Mouse (Mus musculus) megakaryocyte, embryonic 14.5 days (primary cell): ENCODE measurements around the gene Celf2. TPM values are rescaled to one million over a fixed set of nuclear protein-coding genes. Genes with fewer than 3 reads are reported as not detected.

Experiments
- H3K27me3 ChIP-seq: replicated peaks from 2 replicates; pipeline ENCODE3; 2012; ENCODE audit warnings: inconsistent platforms
- H3K36me3 ChIP-seq: replicated peaks from 2 replicates; pipeline ENCODE3; 2012; ENCODE audit warnings: low read length, inconsistent platforms, mixed read lengths
- H3K4me1 ChIP-seq: 2 replicates; pipeline ENCODE4 v1.6.1; 2012; ENCODE audit warnings: inconsistent platforms
- H3K4me3 ChIP-seq: replicated peaks from 2 replicates; pipeline ENCODE3; 2012; ENCODE audit warnings: moderate library complexity, mild to moderate bottlenecking, inconsistent platforms
- H3K9me3 ChIP-seq: 2 replicates; pipeline ENCODE4 v1.6.1; 2012; ENCODE audit warnings: inconsistent platforms
- FLI1 ChIP-seq: IDR thresholded peaks from 2 replicates; pipeline ENCODE4 v1.6.1; 2012; ENCODE audit warnings: low read length, inconsistent platforms, mixed read lengths
- GATA1 ChIP-seq: IDR thresholded peaks from 3 replicates; pipeline ENCODE4 v1.6.1; 2012; ENCODE audit warnings: mixed read lengths, low read length, inconsistent platforms, borderline replicate concordance
- polyA plus RNA-seq: library from polyadenylated mRNA; stranded (reverse); fragments of >175 nt; gene quantifications from 2 replicates; pipeline ENCODE4 v1.2.3, GENCODE M21; 2012; ENCODE audit warnings: low replicate concordance; ENCODE audit not compliant: insufficient read depth

Gene Celf2
- polyA plus RNA-seq, 1 experiment: 4.8 TPM

DNA sequence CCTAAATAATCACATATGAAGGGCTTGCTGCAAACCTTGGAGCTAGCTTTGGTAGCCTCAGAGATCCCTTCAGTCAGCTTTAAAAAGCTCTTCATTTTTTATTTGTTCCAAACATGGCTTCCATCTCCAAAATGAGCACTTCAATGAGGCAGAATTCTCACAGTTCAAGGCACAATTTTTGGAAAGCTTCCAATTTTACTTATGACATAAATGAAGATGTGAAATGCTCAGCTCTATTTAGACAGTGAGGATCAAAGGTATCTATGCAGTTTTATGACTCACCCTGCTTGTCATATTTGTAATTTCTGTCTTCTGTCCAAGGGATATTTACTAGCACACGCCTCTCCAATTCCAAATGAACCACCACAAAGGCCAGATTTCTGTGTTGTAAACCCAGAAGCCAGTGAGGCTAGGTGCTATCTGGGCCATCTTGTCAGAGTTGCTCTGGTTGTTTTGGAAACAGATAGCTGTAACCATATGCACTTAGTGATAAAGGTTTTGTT is 940.3 kb downstream of the Celf2 start:
- peaks cover 38% of the 10 kb centered on the region for H3K4me1 ChIP-seq
- no peaks in the 10 kb centered on the region for H3K27me3 ChIP-seq
- no peak overlapping the region for H3K4me3 ChIP-seq
- H3K36me3 ChIP-seq: peaks cover 85% of the 10 kb centered on the region
- H3K9me3 ChIP-seq: no peaks in the 10 kb centered on the region
- TF ChIP-seq GATA1 (no peak), FLI1 (no peak)

DNA sequence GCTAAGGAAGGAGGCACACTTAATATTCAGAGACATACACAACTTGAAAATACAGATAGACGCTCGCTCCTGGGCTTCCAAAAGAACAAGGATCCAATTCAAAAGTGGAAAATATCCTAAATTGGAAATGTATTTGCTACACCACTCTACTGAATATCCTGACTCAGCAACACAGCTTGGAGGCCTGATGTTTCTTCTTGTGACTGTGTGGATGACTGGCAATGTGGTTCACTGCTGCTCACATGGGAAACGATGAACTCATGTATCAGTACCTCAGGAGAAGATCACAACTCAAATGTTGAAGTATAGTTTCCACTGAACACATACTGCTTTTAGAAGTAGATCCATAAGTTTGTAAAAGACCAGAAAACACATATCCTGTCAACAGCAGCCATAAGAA is 944.2 kb downstream of the Celf2 start:
- peaks cover 71% of the 10 kb centered on the region for H3K36me3 ChIP-seq
- H3K4me1 ChIP-seq: peaks cover 61% of the 10 kb centered on the region
- no peaks in the 10 kb centered on the region for H3K9me3 ChIP-seq
- TF ChIP-seq GATA1: no peak
- TF ChIP-seq FLI1: no peak
- no peak overlapping the region for H3K4me3 ChIP-seq
- no peaks in the 10 kb centered on the region for H3K27me3 ChIP-seq

- TF ChIP-seq GATA1 (no peak), FLI1 (no peak)
- Histone ChIP-seq H3K4me3 (no peak overlapping the region), H3K9me3 (no peaks in the 10 kb centered on the region), H3K36me3 (peaks cover 66% of the 10 kb centered on the region), H3K27me3 (no peaks in the 10 kb centered on the region), H3K4me1 (peaks cover 62% of the 10 kb centered on the region)
These were observed 948.0 kb downstream of the Celf2 start for GRCm38 (mm10) chr2:6561337-6561736.

- Histone ChIP-seq H3K4me1 (peaks cover 60% of the 10 kb centered on the region), H3K4me3 (peak overlapping the region; percentile 48), H3K9me3 (no peaks in the 10 kb centered on the region), H3K27me3 (no peaks in the 10 kb centered on the region), H3K36me3 (peaks cover 66% of the 10 kb centered on the region)
- TF ChIP-seq GATA1 (no peak), FLI1 (no peak)
These were observed 948.6 kb downstream of the Celf2 start for GRCm38 (mm10) chr2:6560802-6561201.

DNA sequence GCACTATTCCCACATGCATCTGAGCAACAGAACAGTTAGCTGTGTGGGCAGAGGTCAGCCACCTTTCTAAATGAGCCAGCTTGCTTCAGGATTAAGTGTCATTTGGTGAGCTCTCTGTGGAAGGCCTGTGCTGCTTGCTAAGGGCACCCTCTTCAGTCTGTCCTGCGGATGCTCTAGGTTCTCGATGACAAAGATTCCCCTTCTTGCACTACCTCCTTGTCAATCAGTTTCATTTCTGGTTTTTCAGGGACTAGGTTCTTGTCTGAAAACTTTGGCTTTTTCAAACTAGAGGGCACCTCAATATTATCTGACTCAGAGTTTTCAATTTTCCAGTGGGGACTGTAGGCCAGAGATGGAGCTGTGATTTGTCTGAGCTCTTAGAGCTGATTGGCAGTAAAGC is 949.8 kb downstream of the Celf2 start:
- no peak for TF ChIP-seq GATA1
- TF ChIP-seq FLI1: no peak
- Histone ChIP-seq H3K4me3 (no peak overlapping the region), H3K36me3 (peaks cover 73% of the 10 kb centered on the region), H3K27me3 (no peaks in the 10 kb centered on the region), H3K9me3 (no peaks in the 10 kb centered on the region), H3K4me1 (peaks cover 64% of the 10 kb centered on the region)

- H3K4me1 ChIP-seq: peaks cover 62% of the 10 kb centered on the region
- H3K27me3 ChIP-seq: no peaks in the 10 kb centered on the region
- H3K9me3 ChIP-seq: no peaks in the 10 kb centered on the region
- TF ChIP-seq FLI1 (no peak), GATA1 (no peak)
- peaks cover 83% of the 10 kb centered on the region for H3K36me3 ChIP-seq
- H3K4me3 ChIP-seq: peak overlapping the region; percentile 33
These were observed 950.8 kb downstream of the Celf2 start for GRCm38 (mm10) chr2:6558303-6559254.

- no peaks in the 10 kb centered on the region for H3K27me3 ChIP-seq
- H3K36me3 ChIP-seq: peaks cover 87% of the 10 kb centered on the region
- H3K4me1 ChIP-seq: peaks cover 53% of the 10 kb centered on the region
- TF ChIP-seq FLI1 (no peak), GATA1 (no peak)
- H3K4me3 ChIP-seq: no peak overlapping the region
- H3K9me3 ChIP-seq: no peaks in the 10 kb centered on the region
These were observed 951.6 kb downstream of the Celf2 start for GRCm38 (mm10) chr2:6557749-6558148.

DNA sequence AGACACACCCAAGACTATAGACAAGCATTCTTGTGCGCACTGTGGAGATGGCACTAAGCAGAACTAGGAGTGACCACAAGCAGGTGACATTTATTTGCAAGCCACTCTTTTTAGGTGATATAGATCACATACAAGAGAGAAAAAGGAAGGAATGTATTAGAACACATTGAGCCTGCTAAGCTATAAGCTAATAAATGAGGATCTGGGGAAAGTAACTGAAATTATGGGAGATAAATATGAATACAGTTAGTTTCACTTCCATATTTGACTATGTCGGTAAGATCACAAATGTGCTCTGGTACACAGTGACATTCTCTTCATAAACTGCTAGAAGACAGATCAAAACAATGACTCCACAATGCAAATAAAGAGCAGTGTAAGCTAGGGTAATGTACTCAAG is 952.5 kb downstream of the Celf2 start:
- Histone ChIP-seq H3K4me3 (no peak overlapping the region), H3K27me3 (no peaks in the 10 kb centered on the region), H3K9me3 (no peaks in the 10 kb centered on the region), H3K36me3 (peaks cover 87% of the 10 kb centered on the region), H3K4me1 (peaks cover 45% of the 10 kb centered on the region)
- TF ChIP-seq FLI1 (no peak), GATA1 (no peak)

DNA sequence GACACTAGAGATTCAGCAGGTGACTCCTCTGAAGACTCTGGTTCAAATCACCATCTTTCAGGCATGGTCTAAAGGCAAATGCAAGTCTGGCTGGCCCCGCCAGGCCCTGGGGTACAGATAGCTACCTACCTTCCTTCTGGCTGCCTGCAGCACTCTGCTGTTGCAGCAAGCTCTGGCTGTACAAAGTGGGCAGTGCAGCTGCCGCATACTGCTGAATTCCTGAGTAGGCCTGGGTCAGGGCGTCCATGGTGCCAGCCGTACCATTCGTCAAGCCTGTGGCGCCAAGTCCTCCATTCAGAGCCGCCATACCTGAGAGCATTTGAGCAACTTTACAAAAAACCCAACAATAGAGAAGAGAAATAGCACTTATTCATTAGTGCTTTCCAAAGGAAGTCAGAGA is 955.7 kb downstream of the Celf2 start:
- Histone ChIP-seq H3K27me3 (no peaks in the 10 kb centered on the region), H3K36me3 (peaks cover 98% of the 10 kb centered on the region), H3K4me3 (no peak overlapping the region), H3K4me1 (peaks cover 33% of the 10 kb centered on the region), H3K9me3 (no peaks in the 10 kb centered on the region)
- TF ChIP-seq FLI1 (no peak), GATA1 (no peak)

- H3K4me1 ChIP-seq: peaks cover 24% of the 10 kb centered on the region
- H3K9me3 ChIP-seq: no peaks in the 10 kb centered on the region
- H3K27me3 ChIP-seq: no peaks in the 10 kb centered on the region
- peaks cover 87% of the 10 kb centered on the region for H3K36me3 ChIP-seq
- H3K4me3 ChIP-seq: no peak overlapping the region
- TF ChIP-seq FLI1: no peak
- no peak for TF ChIP-seq GATA1
These were observed 960.1 kb downstream of the Celf2 start for GRCm38 (mm10) chr2:6549251-6549650.
